Mouse (Mus musculus): ENCODE measurements around the gene Tsks.

The Tsks gene

DNA sequence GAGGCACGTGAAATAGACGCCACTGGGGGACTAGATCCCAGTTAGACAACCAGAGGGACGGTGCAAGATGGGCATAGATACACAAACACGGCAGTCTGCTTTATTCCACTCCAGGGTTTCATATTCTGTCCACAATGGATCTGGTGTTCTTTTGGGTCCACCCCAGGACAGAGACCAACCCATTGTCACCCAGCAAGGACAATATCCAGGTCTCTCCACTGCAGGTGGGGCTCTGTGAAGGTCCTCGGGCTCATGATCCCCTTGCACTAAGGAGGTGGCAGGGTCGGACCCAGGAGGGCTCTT, 32.1 kb downstream of the Tsks start:
- DNase-seq (ENCODE audit: low spot score in 2 of 2): no peak

DNA sequence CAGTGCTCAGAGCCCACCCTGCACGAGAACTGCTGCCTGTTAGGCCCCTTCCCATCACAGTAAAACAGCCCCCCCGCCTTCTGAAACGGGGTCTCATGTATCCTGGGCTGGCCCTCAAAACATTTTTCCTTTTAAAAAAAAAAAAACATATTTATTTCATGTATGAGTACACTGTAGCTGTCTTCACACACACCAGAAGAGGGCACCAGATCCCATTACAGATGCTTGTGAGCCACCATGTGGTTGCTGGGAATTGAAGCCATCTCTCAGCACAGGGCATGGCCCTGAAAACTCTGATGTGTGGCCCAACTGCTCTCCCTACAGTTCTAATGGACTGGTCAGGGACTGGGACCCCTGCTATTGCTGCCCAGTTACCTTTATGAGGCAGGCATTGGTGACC, 35.3 kb downstream of the Tsks start:
- DNase-seq (ENCODE audit: low spot score in 2 of 2): no peak

DNA sequence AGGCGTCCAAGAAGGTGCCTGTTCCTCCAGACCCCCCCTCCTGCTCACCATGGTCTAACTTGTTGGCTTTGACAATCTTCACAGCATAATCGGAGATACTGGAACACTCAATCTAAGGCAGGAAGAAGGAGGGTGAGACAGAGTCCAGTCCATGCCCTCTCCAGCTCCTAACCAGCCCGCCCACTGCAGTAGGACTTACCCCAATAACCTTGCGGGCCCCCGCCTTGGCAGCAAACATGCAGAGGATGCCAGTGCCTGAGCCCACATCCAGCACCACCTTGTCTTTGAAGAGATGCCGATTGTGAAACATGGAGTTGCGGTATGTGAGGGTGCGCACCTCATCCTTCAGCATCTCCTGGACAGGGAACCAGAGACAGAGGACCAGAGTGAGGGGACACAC, 38.5 kb downstream of the Tsks start:
- no peak for DNase-seq (ENCODE audit: low spot score in 2 of 2)

DNA sequence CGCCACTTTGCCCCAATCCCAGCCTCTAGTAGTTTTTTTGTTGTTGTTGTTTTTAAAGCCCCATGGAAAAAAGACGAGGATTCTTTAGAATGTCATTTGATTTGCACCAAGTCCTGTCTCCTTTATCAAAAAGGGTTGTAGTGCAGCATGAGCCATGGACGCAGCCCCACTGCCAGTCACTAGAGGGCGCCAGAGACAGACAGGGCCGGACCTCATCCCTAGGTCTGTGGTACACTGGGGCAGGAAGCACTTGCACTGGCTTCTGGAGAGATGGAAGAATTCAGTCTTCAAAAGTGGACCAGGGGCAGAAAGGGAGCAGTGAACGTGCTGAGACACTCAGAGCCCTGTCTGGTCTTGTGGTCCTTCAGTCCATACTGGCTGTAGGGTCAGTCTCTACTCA, 40.1 kb downstream of the Tsks start:
- peak; percentile 80 to 87 for DNase-seq (ENCODE audit: low spot score in 2 of 2)

DNA sequence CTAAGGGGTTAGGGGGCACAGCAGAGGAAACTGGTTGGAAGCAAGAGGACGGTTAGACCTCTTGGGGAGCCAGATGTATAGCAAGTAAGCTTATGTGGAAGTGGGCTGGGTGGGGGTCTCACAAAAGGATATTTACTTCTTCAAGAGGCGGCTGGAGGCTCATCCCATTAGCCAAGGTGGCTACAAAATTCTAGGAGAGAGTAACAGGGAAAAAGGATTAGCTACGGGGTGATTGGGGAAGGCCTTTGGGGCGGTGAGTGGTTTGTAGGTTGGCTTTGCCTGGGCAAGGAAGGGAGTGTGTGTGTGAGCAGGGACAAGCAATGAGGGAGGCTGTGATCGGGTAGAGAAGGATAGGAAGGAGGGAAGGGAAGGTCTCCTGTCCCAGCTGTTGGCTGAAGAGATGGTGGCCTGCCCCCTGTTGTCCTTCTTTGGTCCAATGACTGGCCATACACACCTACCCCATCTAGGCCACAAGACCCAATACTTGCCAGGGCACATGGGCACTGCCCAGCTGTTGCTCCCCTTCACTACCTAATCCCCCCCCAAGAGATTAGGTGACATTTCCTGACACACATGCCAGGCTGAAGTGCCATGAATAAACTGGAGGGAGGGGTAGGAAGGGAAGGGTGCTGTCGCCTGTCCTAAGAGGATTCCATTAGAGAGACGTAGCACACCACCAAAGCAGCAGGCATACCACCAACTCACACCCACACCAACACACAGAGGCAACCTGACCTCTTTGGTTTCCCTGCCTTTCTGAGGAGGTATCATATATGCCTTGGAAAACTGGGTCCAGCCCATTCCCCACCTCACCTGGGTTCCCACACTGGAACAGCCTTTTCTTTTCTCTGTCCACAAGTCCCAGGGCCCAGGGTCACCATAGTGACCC, 41.2 kb downstream of the Tsks start:
- DNase-seq (ENCODE audit: low spot score in 2 of 2): no peak

DNA sequence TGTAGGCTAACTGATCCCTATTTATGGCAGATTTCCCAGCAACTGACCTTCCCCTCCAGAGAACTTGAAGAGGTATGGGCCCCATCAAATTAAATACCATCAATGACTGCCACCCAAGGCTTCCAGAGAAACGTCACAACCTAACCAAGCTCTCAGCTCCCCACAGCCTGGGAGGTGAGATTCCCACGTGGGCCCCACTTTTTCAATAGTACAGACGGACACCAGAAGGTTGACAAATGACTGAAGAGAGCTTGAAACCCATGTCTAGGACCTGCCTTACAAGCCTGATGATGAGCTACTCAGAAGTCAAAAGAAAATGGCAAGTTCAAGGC, 41.8 kb downstream of the Tsks start:
- DNase-seq (ENCODE audit: low spot score in 2 of 2): no peak

DNA sequence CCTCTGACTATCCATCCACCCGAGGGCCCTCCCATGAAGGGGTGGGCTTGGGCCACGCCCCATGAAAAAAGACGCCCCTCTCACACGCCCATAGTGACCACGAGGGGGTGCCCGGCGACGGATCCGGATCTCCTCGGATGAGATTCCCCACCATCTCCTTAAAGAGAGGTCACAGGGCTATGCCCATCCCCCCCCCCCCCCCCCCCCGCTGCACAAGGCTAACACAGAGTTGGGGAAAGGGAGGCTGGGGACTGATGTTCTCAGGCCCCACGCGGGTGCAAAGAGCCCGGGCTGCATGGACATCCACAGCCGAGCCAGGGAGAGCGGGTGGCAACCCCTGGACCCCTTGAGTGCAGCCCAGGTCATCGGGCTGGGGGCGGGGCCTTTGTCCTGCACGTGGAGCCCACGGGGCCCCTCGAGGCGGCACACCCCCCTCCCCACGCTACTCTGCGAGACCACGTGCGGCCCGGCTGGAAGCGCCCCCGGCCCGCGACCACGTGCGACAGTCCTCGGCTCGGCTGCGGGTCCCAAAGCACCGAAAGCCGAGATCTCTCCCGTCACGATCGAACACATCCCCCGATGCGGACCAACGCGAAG, 42.7 kb downstream of the Tsks start:
- DNase-seq (ENCODE audit: low spot score in 2 of 2): peak; percentile 83

DNA sequence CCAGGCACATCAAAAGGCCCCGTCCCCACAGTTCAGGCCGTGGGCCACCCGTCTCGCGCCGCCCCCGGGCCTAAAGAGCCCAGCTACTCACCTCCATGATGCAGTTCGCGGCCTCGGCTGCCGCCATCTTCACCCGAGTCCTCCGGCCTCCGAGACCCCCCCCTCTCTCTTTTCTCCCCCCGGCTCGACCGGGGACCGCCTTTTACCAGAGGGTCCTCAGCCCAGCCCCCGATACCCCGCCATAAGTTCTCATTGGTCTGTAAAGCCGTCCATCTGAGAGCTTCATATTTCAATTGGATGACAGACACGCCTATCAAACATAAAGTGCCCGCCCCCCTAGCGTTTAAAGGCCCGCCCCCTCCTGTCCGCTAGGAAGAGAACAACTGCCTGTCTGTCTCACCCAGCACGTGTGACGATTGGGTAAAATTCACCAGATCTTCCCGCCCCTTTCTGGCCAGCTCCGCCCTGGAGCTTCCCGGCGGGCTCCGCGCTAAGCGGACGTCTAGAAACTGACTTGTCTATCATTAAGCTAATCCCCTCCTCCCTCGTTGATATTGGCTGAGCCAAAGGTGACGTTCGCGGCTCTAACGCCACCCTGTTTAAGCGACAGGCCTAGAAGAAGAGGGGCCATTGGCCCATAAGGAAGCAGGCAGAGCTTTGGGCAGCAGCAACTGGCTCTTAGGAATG, 43.3 kb downstream of the Tsks start, which contains the start of gene Prmt1:
Prmt1 (minus strand) TSS at position 377 of the 687 bp plus-strand sequence.
- peak; percentile 99 to 100 for DNase-seq (ENCODE audit: low spot score in 2 of 2)

DNA sequence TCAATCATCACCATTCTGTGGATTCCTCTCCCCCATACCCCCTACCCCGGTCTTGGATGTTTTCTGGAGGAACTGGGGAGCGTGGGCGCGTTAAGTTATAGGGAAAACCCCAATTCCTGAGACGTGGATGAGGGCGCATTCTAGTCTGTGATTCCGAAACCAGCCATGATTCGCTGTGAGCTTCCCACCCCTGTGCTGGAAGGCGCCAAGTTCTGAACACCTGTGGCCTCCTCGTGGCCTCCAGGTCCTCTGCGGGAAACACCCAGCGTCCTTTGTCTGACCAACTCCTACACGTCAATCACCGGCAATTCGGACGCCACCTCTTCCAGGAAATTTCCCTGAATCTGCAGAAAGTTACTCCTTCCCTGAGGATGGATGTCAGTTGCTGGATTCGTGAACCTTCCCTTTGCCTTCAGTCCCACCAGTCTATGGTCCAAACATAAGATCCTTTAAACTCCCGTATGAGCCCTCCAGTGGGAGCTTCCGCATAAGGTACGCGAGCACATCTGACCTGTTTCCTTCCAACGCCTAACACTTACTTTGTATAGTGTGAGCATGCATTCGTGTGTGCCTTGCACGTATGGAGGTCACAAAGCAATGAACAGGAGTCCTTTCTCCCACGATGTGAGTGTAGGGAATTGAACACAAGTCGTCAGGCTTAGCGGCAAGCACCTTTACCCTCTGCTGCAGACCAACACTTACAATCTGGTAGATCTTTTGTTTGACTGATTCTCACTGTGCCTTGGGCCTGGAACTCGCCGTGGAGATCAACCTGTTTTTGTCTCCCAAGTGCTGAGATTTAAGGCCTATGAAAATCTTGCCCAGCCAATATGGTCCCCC, 44.1 kb downstream of the Tsks start:
- DNase-seq (ENCODE audit: low spot score in 2 of 2): peak in 1 of 2 experiments; percentile 26

DNA sequence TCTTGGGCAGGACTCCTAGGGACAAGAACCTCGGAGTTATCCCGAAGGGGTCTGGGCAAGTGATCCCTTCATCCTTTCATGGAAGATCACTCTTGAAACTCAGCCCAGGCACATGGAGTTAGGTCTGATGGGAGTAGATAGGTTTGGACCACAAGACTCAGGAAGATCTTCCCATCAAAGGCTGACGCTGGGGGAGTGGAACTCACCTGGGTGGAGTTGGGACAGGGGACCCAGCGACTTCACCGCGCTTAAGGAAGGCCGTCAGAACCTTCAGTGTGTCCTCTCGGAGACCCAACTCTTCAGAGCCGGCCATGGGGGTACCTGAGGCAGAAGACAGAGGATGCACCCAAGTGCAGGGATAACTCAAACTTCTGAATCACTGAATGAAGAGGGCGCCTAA, 53.7 kb downstream of the Tsks start:
- no peak for DNase-seq (ENCODE audit: low spot score in 2 of 2)

DNA sequence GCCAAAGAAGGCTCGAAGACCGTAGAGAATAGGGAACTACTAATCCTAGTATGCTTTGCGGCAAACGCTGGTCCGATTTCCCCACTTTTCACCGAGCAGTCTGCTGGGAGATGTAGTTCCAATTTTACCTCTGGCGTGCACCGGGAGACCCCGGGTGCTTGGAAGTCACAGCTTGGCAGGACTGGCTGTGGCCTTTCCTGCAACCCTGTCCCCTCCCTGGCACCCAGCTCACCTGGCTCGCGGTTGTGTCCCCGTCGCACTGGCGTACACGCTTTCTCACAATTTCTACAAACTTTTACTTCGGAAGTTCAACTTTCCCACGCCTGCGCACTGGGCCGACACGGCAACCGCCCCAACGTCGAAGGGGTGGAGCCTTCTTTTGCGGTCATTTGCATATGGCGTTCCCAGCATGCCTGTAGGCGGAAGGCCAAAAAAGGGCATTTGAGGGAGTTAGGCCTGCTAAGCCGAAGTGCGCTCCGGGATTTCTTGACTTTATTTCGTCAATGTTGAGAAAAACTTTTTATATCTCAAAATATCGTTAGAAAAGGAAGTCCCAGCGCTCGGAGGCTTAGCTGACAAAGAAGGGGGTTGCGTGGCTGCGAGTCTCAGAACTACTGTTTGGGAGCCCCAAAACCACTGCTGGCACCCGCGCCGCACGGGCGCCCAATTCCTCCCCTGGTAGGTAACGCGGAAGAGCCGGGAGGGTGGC, 54.4 kb downstream of the Tsks start, which contains the start of gene Irf3:
Irf3 (plus strand) TSS at position 418 of the 709 bp plus-strand sequence.
- DNase-seq (ENCODE audit: low spot score in 2 of 2): peak; percentile 97 to 98

DNA sequence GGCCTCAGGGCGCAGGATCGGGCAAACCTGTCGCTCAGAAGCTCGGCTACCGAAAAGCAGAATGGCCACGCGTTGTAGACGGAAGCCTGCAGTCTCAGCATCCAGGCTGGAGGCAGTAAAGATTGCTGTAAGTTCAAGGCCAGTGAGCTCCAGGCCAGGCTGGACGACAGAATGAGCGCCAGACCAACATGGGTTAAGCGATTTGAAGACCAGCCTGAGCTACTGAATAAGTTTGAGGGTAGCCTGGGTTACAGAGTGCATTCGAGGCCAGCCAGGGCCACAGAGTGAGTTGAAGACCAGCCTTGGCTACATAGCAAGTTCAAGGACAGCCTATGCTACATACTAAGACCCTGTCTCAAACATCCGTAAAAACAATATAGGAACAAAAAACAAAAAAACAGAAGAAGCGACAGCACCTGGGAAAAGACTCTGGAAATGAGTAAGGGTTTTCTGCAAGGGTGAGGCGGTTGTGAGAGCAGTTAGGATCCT, 55.0 kb downstream of the Tsks start:
- DNase-seq (ENCODE audit: low spot score in 2 of 2): peak in 1 of 2 experiments; percentile 41

DNA sequence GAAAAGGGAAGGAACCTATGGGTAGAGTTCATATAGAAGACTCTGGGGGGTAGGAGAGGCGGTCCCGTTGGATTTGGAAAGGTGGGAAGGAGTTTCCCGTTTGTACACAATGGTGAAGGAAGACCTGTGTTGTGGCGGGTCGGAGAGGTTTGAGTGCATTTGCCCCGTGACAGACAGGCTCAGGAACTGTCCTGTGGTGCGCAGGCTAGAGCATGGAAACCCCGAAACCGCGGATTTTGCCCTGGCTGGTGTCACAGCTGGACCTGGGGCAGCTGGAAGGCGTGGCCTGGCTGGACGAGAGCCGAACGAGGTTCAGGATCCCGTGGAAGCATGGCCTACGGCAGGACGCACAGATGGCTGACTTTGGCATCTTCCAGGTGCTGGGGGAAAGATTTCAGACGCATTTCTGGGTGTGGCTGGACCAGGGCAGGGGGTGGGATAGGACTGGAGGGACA, 55.5 kb downstream of the Tsks start, which contains the start of gene Bcl2l12:
Bcl2l12 (minus strand) TSS at position 212 of the 455 bp plus-strand sequence.
- peak in 1 of 2 experiments; percentile 51 for DNase-seq (ENCODE audit: low spot score in 2 of 2)

DNA sequence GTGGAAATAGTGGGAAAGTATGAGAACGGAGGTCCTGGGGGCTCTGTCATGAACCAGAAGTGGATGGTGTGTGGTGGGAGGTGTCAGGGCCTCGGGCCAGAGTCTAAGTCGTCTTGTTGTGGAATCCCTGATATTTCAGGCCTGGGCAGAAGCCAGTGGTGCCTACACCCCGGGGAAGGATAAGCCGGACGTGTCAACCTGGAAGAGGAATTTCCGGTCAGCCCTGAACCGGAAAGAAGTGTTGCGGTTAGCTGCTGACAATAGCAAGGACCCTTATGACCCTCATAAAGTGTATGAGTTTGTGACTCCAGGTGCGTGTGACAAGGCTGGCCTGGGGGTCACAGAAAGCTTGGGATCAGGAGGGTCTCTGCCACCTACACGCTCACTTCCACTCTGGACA, 56.7 kb downstream of the Tsks start:
- peak in 1 of 2 experiments; percentile 30 for DNase-seq (ENCODE audit: low spot score in 2 of 2)

DNA sequence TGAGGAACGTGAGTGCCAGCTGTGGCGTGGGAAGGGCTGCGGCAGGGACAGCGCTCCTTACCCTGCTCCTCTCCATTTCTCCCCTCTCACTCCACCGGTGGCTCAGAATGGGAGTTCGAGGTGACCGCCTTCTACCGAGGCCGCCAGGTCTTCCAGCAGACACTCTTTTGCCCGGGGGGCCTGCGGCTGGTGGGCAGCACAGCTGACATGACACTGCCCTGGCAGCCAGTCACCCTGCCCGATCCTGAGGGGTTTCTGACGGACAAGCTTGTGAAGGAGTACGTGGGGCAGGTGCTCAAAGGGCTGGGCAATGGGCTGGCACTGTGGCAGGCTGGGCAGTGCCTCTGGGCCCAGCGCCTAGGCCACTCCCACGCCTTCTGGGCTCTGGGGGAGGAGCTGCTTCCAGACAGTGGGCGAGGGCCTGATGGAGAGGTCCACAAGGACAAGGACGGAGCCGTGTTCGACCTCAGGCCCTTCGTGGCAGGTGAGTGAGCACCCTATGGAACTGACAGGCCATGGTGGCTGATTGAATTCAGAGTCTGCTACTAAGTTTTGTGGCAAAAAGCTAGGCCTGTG, 57.6 kb downstream of the Tsks start:
- peak in 1 of 2 experiments; percentile 35 for DNase-seq (ENCODE audit: low spot score in 2 of 2)

DNA sequence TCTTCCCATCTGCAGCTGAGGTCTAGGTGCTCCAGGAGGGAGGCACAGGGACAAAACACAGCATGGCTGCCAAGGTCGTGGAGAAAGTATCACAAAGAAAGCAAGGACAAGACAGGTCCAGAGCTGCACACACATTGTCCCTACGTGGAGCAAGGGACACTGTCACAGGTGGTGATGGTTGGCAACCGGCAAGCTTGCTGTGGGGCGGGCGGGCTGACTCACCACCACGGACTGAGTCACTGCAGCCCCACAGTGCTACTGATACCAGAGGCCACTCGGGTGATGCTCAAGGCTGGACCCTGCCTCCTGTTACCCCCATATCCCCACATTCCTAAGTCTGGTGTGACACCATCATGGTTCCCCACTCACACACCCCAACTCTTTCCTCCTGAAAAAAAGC, 59.4 kb downstream of the Tsks start:
- no peak for DNase-seq (ENCODE audit: low spot score in 2 of 2)

DNA sequence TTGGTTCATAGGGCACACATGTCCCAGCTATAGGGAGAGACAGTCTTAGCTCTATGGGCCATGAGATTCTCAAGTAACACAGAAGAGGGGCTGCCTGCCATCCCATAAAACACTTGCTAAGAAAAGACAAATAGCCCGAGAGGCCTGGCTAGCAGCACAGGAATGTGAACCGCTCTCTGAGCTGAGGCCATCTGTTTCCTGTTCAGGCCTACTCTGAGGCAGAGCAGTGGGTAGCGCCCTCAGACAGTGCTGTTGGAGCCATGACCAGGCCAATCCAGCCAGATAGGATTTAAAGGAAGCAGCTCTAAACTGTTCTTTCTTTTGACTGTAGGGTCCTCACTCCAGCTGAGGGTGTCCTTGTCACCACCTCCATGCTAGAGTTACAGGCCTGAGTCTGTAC, 61.5 kb downstream of the Tsks start:
- DNase-seq (ENCODE audit: low spot score in 2 of 2): peak in 1 of 2 experiments; percentile 23

DNA sequence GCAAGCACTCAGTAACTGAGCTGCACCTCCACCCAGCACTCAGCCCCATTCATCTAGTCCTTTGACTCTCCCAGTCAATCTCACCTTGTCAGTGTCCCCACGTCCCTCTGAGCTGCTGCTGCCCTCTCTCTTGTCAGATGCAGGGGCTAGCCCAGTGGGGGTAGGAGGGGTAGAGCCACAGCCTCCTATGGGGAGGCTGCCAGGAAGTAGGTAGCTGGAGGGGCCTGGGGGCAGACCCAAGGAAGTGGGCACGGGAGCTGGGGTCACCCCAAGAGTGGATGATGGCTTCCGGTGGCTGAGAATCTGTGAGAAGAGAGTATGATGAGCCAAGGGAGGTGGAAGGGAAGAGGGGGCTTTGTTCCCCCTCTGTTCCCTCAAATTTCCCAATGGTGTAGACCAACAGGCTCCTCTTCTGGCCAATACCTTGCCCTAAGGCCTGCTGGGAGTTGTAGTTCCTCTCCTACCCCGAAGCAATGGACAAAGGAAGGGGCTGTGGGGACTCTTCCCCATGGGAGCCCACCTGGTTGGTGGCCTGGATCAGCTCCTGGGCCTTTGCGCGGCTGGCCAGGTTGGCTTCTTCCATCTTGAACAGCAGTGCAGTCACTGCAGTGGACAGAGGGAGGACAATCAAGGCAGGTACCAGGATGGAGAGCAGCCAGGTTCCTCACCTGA, 62.5 kb downstream of the Tsks start:
- no peak for DNase-seq (ENCODE audit: low spot score in 2 of 2)

DNA sequence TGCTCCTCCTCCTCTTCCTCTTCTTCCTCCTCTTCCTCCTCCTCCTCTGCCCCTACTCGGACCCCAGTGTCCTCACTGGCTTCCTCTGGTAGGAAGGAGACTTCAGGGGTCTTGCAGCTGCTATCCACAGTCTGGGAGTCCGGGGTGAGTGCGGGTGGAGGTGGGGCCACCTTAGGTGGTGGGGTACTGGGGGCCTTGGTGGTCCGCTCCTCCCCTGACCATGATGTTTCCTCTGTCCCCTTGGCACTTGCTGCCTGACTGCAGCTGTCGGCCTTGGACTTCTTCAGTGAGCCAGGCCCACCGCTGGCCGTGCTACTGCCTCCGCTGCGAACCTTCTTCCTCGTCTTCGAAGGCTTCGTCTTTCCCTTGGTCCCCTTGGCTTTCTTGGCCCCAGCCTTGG, 63.5 kb downstream of the Tsks start:
- no peak for DNase-seq (ENCODE audit: low spot score in 2 of 2)

DNA sequence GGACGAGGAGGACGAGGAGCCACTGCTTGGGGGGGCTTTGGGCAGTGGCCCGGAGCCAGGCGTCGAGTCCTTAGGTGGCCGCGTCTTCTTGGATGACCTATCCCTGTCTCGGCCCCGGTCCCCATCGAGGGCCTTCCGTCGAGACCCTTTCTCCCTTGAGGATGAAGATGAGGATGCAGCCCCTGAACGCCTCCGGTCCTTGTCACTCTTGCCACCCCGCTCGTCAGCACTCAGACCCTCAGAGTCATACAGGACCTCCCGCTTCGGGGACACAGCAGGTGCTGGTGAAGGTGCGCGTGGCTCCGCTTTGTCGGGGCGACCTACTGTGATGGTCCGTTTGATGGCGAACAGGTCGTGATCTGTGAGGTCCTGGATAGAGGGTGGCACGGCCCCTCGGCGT, 64.1 kb downstream of the Tsks start:
- DNase-seq (ENCODE audit: low spot score in 2 of 2): no peak

Measured in right cerebral cortex, postnatal 10 days (tissue).